Mouse (Mus musculus) embryonic facial prominence, embryonic 12.5 days (tissue): Measurements from ENCODE around the gene Hmga1b. TPM values are rescaled to one million over a fixed set of nuclear protein-coding genes. Genes with fewer than 3 reads are reported as not detected.
"Not testable (repeated sequence)": the region's sequence is repeated elsewhere in the genome, so short reads cannot be mapped to it uniquely, and the experiment has no call there.

Experiments
- ATAC-seq: fragments of 200-750 bp; cut with Nextera tagmentation; 2 replicates; pipeline ENCODE4 v1.8.0; 2017; ENCODE audit not compliant: insufficient number of reproducible peaks, insufficient read depth, low FRiP score, low TSS enrichment
- H3K27ac ChIP-seq: fragments of 300-500 bp; sonication (generic); 2 replicates; pipeline ENCODE4 v1.5.1; 2016; ENCODE audit warnings: mild to moderate bottlenecking
- H3K27me3 ChIP-seq: fragments of 300-500 bp; sonication (generic); 2 replicates; pipeline ENCODE4 v1.6.1; 2016; ENCODE audit warnings: mild to moderate bottlenecking, moderate library complexity
- H3K36me3 ChIP-seq: fragments of 300-500 bp; sonication (generic); 2 replicates; pipeline ENCODE4 v1.6.1; 2016; ENCODE audit warnings: mild to moderate bottlenecking
- H3K4me1 ChIP-seq: fragments of 300-500 bp; sonication (generic); 2 replicates; pipeline ENCODE4 v1.6.1; 2016
- H3K4me2 ChIP-seq: fragments of 300-500 bp; sonication (generic); replicated peaks from 2 replicates; pipeline ENCODE4 v1.6.1; 2016; ENCODE audit warnings: mild to moderate bottlenecking, moderate library complexity
- H3K4me3 ChIP-seq: fragments of 300-500 bp; sonication (generic); 2 replicates; pipeline ENCODE4 v1.5.1; 2016; ENCODE audit warnings: mild to moderate bottlenecking
- H3K9ac ChIP-seq: fragments of 300-500 bp; sonication (generic); 2 replicates; pipeline ENCODE4 v1.6.1; 2016; ENCODE audit warnings: mild to moderate bottlenecking, moderate library complexity
- H3K9me3 ChIP-seq: fragments of 300-500 bp; sonication (generic); 2 replicates; pipeline ENCODE4 v1.6.1; 2016; ENCODE audit warnings: mild to moderate bottlenecking, moderate library complexity
- WGBS: fragments of 180-500 bp; shearing (Covaris S2); methylation state at CpG from one replicate; pipeline ENCODE4 v1.1.7; 2016; 5-methylcytosine and 5-hydroxymethylcytosine counted together
- polyA plus RNA-seq: library from polyadenylated mRNA; unstranded; fragments of >200 nt; fragmentation: Nextera tagmentation; extraction: Ambion mirVana; gene quantifications from 2 replicates; pipeline ENCODE4 v1.2.1, GENCODE M21; 2016

Gene Hmga1b
- polyA plus RNA-seq, 1 experiment from 2014 or later, result 5.8 TPM

DNA sequence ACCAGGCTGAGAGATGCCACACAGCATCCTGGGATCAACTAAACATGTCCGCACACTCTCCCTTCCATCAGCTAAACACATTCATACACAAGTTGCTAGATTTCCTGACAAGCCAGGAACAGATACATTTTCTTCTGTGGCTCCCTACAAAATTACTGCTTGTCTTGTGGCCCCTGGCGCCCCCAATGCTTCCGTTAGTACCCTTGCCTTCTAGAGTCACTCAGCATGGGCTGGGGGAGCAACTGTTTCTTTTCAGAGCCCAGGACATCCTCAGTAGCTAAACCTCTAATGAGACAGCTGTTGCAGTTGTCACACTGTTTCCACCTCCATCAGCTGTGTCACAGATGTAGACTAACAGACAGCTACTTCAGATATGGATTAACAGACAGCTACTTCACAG lies 10.2 kb downstream of the Hmga1b start:
- WGBS, result 78% methylated on average over 3 of the region's 3 CpGs
- H3K27ac ChIP-seq, result no peak overlapping the region
- no peaks in the 10 kb centered on the region for H3K9me3 ChIP-seq
- ATAC-seq, result no peak
- H3K4me2 ChIP-seq, result no peak overlapping the region
- no peak overlapping the region for H3K4me3 ChIP-seq
- no peaks in the 10 kb centered on the region for H3K36me3 ChIP-seq
- peaks cover 8% of the 10 kb centered on the region; the same call in 1 of the 2 replicates for H3K4me1 ChIP-seq
- H3K27me3 ChIP-seq, result no peaks in the 10 kb centered on the region
- no peak overlapping the region for H3K9ac ChIP-seq

GRCm38 (mm10) chr11:120773463-120774190 lies 11.0 kb downstream of the Hmga1b start:
- Histone ChIP-seq H3K4me1 (peaks cover 8% of the 10 kb centered on the region; the same call in 1 of the 2 replicates), H3K27ac (no peak overlapping the region), H3K9ac (no peak overlapping the region), H3K27me3 (no peaks in the 10 kb centered on the region), H3K9me3 (no peaks in the 10 kb centered on the region), H3K4me2 (no peak overlapping the region), H3K36me3 (no peaks in the 10 kb centered on the region), H3K4me3 (no peak overlapping the region)
- ATAC-seq, result no peak
- WGBS, result 88% methylated on average over 7 of the region's 7 CpGs

- 27% methylated on average over 15 of the region's 15 CpGs for WGBS
- no peak overlapping the region for H3K27ac ChIP-seq
- no peak overlapping the region for H3K9ac ChIP-seq
- peak; percentile 19; the same call in 1 of the 2 replicates for ATAC-seq
- H3K4me1 ChIP-seq, result peaks cover 8% of the 10 kb centered on the region; the same call in 1 of the 2 replicates
- no peaks in the 10 kb centered on the region for H3K9me3 ChIP-seq
- peaks cover 6% of the 10 kb centered on the region; the same call in 1 of the 2 replicates for H3K36me3 ChIP-seq
- no peak overlapping the region for H3K4me3 ChIP-seq
- no peak overlapping the region; the same call in 1 of the 2 replicates for H3K4me2 ChIP-seq
- no peaks in the 10 kb centered on the region for H3K27me3 ChIP-seq
Measured at GRCm38 (mm10) chr11:120775774-120776469, 13.3 kb downstream of the Hmga1b start.

DNA sequence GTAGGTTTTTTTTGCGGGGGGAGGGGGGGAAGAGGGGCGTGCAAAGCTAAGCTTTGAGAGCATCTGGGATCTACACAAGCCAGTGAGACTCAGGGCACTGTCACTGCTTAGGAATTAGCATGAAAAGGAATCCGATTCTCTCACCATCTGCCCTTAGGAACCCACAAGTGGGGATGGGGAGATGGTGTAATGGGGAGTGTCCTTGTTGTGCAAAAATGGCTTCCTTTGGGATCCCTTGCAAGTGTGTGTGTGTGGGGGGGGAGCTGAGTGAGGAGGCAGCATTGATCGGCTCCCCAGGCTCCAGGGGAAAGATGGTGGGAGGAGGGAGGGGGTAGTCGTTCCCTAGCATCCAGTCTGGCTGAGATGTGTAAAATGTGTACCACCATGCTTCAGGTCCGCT lies 14.5 kb downstream of the Hmga1b start:
- ATAC-seq, result no peak
- 30% methylated on average over 6 of the region's 6 CpGs for WGBS
- no peak overlapping the region for H3K4me3 ChIP-seq
- no peak overlapping the region for H3K27ac ChIP-seq
- peaks cover 14% of the 10 kb centered on the region; the same call in 1 of the 2 replicates for H3K36me3 ChIP-seq
- no peak overlapping the region for H3K9ac ChIP-seq
- no peak overlapping the region for H3K4me2 ChIP-seq
- H3K4me1 ChIP-seq, result peaks cover 8% of the 10 kb centered on the region; the same call in 1 of the 2 replicates
- H3K27me3 ChIP-seq, result no peaks in the 10 kb centered on the region
- no peaks in the 10 kb centered on the region for H3K9me3 ChIP-seq

DNA sequence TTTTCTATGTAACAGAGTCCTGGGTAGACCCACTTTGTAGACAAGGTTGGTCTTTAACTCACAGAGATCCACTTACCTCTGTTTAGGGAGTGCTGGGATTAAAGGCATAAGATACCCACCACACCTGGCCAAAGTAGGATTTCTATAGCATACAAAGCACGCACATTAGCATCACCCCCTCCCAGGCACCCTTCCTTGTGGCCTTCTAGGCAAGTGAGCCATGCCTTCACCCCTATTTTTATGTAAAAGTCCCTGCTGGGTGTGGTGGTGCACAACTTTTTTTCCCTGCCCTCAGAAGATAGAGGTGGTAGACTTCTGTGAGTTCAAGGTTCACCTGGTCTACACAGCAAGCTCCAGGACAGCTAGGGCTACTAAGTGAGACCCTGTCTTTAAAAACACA lies 17.3 kb downstream of the Hmga1b start:
- Histone ChIP-seq H3K27me3 (no peaks in the 10 kb centered on the region), H3K4me3 (no peak overlapping the region), H3K4me1 (peaks cover 14% of the 10 kb centered on the region), H3K4me2 (no peak overlapping the region), H3K36me3 (peaks cover 19% of the 10 kb centered on the region; the same call in 1 of the 2 replicates), H3K27ac (no peak overlapping the region), H3K9ac (no peak overlapping the region), H3K9me3 (no peaks in the 10 kb centered on the region)
- no peak for ATAC-seq
- WGBS, result 85% methylated on average over 1 of the region's 1 CpGs

DNA sequence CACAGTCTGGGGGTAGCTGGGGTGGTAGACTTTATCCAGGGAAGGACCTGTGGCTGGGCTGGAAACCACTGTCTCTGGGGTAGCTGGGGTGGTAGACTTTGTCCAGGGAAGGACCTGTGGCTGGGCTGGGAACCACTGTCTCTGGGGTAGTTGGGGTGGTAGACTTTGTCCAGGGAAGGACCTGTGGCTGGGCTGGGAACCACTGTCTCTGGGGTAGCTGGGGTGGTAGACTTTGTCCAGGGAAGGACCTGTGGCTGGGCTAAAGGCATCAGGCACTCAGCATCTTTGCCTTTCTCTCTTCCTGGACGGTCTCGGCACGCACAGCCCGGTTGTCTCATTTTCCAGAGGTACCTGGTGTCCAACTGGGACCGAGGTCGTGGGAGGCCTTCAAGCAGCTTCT lies 18.8 kb downstream of the Hmga1b start:
- H3K27ac ChIP-seq, H3K9ac ChIP-seq, ATAC-seq, H3K9me3 ChIP-seq, H3K27me3 ChIP-seq, H3K4me3 ChIP-seq, H3K4me2 ChIP-seq: not testable (repeated sequence)
- peaks cover 19% of the 10 kb centered on the region; the same call in 1 of the 2 replicates for H3K36me3 ChIP-seq
- 86% methylated on average over 6 of the region's 6 CpGs for WGBS
- peaks cover 18% of the 10 kb centered on the region for H3K4me1 ChIP-seq

DNA sequence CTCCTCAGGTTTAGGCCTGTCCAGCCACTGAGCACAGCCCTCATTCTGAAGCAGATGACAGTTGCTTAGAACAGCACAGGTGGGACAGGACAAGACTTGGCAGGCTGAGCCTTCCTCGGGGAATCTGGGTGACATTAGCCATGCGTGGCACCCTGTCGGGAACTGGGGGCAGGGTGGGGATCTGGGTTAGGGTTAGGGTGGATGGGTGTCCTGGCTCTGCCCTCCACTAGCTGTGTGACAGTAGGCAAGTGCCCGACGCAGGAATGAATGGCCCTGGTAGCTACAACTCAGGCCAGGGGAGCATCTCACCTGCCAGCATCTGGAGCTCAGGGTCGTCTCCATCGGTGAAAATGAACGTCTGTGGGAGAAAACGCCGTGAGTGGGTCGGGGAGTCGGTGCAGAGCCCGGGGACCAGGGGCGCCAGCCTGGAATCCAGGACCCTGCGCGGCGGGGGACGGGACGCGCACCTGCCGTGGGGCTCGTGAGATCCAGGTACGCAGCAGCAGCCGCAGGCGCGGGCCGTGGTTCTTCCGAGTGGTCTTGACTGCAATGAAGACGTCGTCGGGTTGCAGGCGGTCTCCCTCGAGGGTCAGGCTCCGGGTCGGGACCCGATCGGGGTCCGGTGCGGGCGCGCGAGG lies 21.0 kb downstream of the Hmga1b start:
- H3K4me1 ChIP-seq, result peaks cover 13% of the 10 kb centered on the region
- H3K36me3 ChIP-seq, result peaks cover 38% of the 10 kb centered on the region
- peak; percentile 10; the same call in 1 of the 2 replicates for ATAC-seq
- H3K27ac ChIP-seq, result peak overlapping the region; percentile 84
- peak overlapping the region; percentile 96 for H3K9ac ChIP-seq
- H3K4me3 ChIP-seq, result peak overlapping the region; percentile 99
- H3K27me3 ChIP-seq, result no peaks in the 10 kb centered on the region
- H3K9me3 ChIP-seq, result no peaks in the 10 kb centered on the region
- 1% methylated on average over 42 of the region's 42 CpGs for WGBS
- peak overlapping the region; percentile 98 for H3K4me2 ChIP-seq

DNA sequence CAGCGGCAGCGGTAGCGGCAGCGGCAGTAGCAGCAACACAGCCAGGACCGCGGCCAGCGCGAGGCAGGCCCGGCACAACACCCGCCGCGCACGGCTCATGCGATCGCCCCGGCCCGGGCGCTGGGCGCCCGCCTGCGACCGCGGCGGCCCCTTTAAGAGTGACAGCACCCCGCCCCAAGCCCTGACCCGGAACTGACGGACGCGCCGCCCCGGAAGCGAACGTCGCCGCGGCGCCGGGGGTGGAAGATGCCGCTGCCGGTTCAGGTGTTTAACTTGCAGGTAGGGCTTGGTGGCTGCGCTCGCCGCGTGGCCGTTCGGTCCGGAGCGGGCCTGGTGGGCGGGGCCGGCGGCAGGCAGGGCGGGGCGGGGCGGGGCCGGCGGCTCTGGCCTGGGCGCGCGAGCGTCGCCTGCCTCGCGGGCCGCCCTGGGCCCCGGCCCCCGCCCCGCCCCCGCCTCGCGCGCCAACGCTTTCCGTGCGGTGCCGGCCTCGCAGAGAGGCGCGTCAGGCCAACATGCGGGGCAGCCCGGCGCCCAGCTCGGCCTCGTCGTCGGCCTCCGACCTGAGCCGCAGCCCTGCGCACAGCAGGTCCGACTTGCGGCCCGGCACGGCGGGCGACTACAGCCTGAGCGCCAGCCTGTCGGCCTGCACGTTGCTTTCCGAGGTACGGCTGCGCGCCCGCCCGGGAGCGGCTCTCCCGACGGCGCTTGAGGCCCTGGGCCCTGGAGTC lies 21.6 kb downstream of the Hmga1b start, which contains the start of the genes Rfng and Gps1:
Gene Rfng, minus strand, starts transcription at position 144 of the 728 bp plus-strand sequence.
Gene Gps1, plus strand, starts transcription at position 209 of the 728 bp plus-strand sequence.
- Histone ChIP-seq H3K36me3 (peaks cover 42% of the 10 kb centered on the region), H3K27me3 (no peaks in the 10 kb centered on the region)

DNA sequence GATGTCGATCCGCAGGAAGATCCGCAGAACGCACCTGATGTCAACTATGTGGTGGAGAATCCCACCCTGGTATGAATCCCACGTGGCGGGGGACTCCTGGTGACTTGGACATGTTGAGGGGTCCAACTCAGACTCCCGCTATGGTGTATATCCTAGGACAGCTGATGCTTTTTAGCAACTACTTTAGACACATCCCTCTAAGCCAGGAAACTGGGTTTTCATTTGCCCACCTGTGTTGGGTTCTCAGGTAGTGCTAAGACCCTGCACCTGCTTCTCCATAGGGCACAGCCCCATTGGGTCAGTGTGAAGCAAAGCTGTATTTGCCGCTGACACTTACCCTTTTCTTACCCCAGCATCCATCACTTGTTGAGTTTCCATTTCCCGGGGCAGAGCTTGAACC lies 22.6 kb downstream of the Hmga1b start:
- Histone ChIP-seq H3K36me3 (peaks cover 51% of the 10 kb centered on the region), H3K27ac (no peak overlapping the region)

More for the DNA sequence above, 21.6 kb downstream of the Hmga1b start, which contains the start of the genes Rfng and Gps1:
- Histone ChIP-seq H3K4me3 (peak within 1 kb of the TSS; percentile 99), H3K9ac (peak within 1 kb of the TSS; percentile 96), H3K4me2 (peak within 1 kb of the TSS; percentile 98), H3K27ac (peak within 1 kb of the TSS; percentile 84), H3K4me1 (peaks cover 13% of the 10 kb centered on the region), H3K9me3 (no peaks in the 10 kb centered on the region)
- WGBS, result under 1% methylated on average over 70 of the region's 107 CpGs
- peak; percentile 74 for ATAC-seq

DNA sequence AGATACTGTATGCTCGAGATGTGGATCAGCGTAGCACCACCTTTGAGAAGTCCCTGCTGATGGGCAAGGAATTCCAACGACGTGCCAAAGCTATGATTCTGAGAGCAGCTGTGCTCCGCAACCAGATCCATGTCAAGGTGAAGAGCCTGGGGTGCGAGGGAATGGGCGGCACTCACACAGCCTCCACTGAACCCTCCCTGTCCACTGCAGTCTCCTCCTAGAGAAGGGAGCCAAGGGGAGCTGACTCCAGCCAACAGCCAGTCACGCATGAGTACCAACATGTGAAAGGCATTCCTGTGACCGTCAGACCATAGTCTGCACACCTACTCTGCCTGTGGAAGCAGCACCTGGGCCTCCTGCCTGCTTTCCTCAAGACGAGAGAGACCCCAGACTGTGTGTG lies 25.9 kb downstream of the Hmga1b start:
- H3K4me1 ChIP-seq, H3K4me3 ChIP-seq, H3K27me3 ChIP-seq, ATAC-seq, H3K4me2 ChIP-seq, H3K9me3 ChIP-seq, H3K27ac ChIP-seq, H3K9ac ChIP-seq: not testable (repeated sequence)
- H3K36me3 ChIP-seq, result peaks cover 66% of the 10 kb centered on the region
- WGBS, result 84% methylated on average over 10 of the region's 10 CpGs

More for the DNA sequence above, 22.6 kb downstream of the Hmga1b start:
- no peak for ATAC-seq
- Histone ChIP-seq H3K9ac (peak overlapping the region; percentile 96), H3K4me1 (peaks cover 13% of the 10 kb centered on the region), H3K4me2 (peak overlapping the region; percentile 98), H3K4me3 (peak overlapping the region; percentile 99), H3K27me3 (no peaks in the 10 kb centered on the region), H3K9me3 (no peaks in the 10 kb centered on the region)
- 36% methylated on average over 9 of the region's 9 CpGs for WGBS

DNA sequence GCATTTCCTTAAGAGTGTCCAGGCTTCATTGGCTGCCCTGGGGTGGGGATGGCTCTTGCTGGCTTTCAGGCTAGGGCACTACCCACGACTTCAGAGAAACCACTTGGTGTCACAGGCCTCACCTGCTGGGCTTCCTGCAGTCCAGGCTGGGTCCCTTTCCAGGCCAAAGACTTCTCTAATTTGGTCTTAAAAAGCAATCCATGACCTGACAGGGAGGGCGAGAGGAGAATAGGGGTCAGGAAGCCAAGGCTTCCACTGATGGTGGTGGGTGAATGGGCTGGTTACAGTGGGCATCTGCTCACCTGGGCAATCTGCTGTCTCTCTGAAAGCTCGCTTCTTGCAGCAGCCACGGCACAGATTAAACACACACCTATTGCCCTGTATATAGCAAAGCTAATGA lies 26.8 kb downstream of the Hmga1b start:
- H3K4me2 ChIP-seq, result no peak overlapping the region
- no peak for ATAC-seq
- no peaks in the 10 kb centered on the region for H3K9me3 ChIP-seq
- peaks cover 75% of the 10 kb centered on the region for H3K36me3 ChIP-seq
- H3K27ac ChIP-seq, result no peak overlapping the region
- H3K27me3 ChIP-seq, result no peaks in the 10 kb centered on the region
- H3K4me1 ChIP-seq, result peaks cover 7% of the 10 kb centered on the region
- no peak overlapping the region; the same call in 1 of the 2 replicates for H3K9ac ChIP-seq
- 82% methylated on average over 4 of the region's 4 CpGs for WGBS
- H3K4me3 ChIP-seq, result no peak overlapping the region
